Mouse (Mus musculus): ENCODE data around the gene D8Ertd738e. TPM values are rescaled to one million over a fixed set of nuclear protein-coding genes. Genes with fewer than 3 reads are reported as not detected.

The D8Ertd738e gene
- polyA plus RNA-seq, 1 experiment from 2014 or later: 301 TPM

DNA sequence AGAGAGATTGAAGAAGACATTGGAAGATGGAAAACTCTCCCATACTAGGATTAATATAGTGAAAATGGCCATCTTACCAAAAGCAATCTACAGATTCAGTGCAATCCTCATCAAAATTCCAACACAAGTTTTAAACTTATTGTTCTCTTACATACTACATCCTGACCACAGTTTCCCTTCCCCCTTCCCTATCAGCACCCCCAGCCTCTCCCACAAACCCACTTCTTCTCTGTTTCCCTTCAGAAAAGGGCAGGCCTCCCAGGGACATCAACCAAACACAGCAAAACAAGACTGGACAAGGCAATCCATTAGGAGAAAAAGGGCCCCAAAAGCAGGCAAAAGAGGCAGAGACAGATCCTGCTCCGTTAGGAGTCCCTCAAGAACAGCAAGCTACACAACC, 26.9 kb upstream of the D8Ertd738e start:
- no peak overlapping the region for H3K27ac ChIP-seq (ENCODE audit: low read depth, low read length)
- no peaks in the 10 kb centered on the region for H3K9me3 ChIP-seq (ENCODE audit: control insufficient read depth, low read length)
- WGBS: 74% methylated on average over 1 of the region's 1 CpGs
- ATAC-seq (ENCODE audit: insufficient read depth, low FRiP score, low TSS enrichment) (no peak), DNase-seq (ENCODE audit: low spot score) (no peak)
- H3K36me3 ChIP-seq (ENCODE audit: control insufficient read depth, insufficient read depth, low read length): no peaks in the 10 kb centered on the region
- H3K4me1 ChIP-seq (ENCODE audit: control insufficient read depth, insufficient read depth, low read length): no peaks in the 10 kb centered on the region
- H3K27me3 ChIP-seq (ENCODE audit: control insufficient read depth, insufficient read depth, low read length): no peaks in the 10 kb centered on the region
- H3K9ac ChIP-seq (ENCODE audit: low read length): no peak overlapping the region
- no peak overlapping the region for H3K4me2 ChIP-seq (ENCODE audit: low read depth)
- H3K4me3 ChIP-seq (ENCODE audit: low read depth, low read length): no peak overlapping the region

DNA sequence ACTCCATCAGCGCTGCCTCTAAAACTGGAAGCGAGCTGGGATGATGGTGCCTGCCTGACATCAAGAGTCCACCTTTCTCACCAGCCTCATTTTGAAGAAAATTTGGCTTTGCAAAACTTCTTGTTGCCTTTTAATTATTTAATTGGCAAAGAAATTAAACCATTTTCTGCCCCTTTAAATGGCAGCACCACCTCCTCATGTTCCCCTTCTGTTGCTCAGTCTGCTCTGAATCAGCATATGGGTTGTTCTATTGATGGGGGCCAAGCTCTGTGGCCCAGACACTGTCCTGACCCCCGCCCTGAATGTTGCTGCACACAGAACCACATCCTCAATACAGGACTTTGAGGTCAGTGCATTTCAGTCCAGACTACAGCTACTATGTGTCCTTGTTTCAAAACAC, 24.4 kb upstream of the D8Ertd738e start:
- no peak overlapping the region for H3K9ac ChIP-seq (ENCODE audit: low read length)
- peaks cover 7% of the 10 kb centered on the region; the same call in 1 of the 2 replicates for H3K4me1 ChIP-seq (ENCODE audit: control insufficient read depth, insufficient read depth, low read length)
- no peaks in the 10 kb centered on the region for H3K27me3 ChIP-seq (ENCODE audit: control insufficient read depth, insufficient read depth, low read length)
- no peak overlapping the region for H3K4me2 ChIP-seq (ENCODE audit: low read depth)
- WGBS: 83% methylated on average over 3 of the region's 3 CpGs
- H3K4me3 ChIP-seq (ENCODE audit: low read depth, low read length): no peak overlapping the region
- no peaks in the 10 kb centered on the region for H3K36me3 ChIP-seq (ENCODE audit: control insufficient read depth, insufficient read depth, low read length)
- DNase-seq (ENCODE audit: low spot score) (no peak), ATAC-seq (ENCODE audit: insufficient read depth, low FRiP score, low TSS enrichment) (no peak)
- no peak overlapping the region for H3K27ac ChIP-seq (ENCODE audit: low read depth, low read length)
- H3K9me3 ChIP-seq (ENCODE audit: control insufficient read depth, low read length): no peaks in the 10 kb centered on the region

DNA sequence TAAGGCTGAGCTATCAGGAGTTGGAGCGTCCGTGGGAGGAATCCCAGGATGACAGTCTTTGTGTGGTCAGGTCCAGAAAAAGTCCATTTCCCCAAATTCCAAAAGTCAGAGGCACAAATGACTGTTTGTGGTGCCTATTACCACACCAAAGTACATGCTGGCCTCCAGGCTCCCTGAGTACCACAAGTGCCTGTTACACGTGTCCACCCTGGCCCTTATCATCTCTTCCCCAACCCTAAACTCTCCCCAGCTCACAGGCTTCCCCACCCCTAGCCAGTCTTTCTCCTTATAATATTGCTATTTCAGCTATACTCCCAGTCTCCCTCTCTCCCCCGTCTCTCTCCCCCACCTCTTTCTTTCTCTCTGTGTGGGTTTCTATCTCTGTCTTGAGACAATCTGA, 22.8 kb upstream of the D8Ertd738e start:
- H3K9ac ChIP-seq (ENCODE audit: low read length): no peak overlapping the region
- H3K27ac ChIP-seq (ENCODE audit: low read depth, low read length): no peak overlapping the region
- no peaks in the 10 kb centered on the region for H3K27me3 ChIP-seq (ENCODE audit: control insufficient read depth, insufficient read depth, low read length)
- H3K4me2 ChIP-seq (ENCODE audit: low read depth): no peak overlapping the region
- ATAC-seq (ENCODE audit: insufficient read depth, low FRiP score, low TSS enrichment) (no peak), DNase-seq (ENCODE audit: low spot score) (no peak)
- 72% methylated on average over 4 of the region's 4 CpGs for WGBS
- no peaks in the 10 kb centered on the region for H3K9me3 ChIP-seq (ENCODE audit: control insufficient read depth, low read length)
- no peaks in the 10 kb centered on the region for H3K36me3 ChIP-seq (ENCODE audit: control insufficient read depth, insufficient read depth, low read length)
- H3K4me1 ChIP-seq (ENCODE audit: control insufficient read depth, insufficient read depth, low read length): peaks cover 7% of the 10 kb centered on the region; the same call in 1 of the 2 replicates
- H3K4me3 ChIP-seq (ENCODE audit: low read depth, low read length): no peak overlapping the region

DNA sequence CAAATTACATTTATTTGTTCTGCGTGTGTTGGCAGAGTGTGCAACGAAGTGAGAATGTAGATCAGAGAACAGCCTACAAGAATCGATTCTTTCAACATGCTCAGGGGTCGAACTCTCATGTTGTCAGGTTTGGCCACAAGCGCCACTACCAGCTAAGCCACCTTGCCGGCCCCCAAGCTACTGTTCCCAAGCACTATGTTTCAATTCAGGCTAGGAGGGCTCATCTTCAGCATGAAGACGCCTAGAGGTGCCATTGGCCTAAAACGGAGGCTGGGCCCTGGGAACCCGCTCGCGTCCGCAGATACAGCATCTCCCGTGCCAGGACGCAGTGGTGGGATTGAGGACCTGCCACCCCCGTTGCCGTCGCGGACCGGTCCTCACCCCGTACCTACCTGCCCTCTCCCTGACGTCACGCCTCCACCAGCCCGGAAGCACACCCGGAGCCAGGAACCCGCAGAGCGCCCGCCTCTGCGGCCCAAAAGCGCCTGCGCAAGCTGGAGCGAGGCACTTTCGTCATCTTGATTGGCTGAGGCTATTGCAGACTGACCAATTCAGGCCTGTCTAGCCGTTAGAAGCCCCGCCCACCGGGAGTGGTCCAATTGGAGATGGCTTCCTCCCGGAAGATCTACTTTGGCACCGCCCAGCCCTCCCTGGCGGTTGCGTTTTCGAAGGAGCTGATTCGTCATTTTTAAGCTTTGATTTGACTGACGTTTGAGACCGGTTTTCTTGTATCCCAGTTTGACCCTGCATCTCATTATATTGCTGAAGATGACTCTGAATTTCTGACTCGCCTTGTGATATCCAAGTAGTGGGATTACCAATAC, 20.6 kb upstream of the D8Ertd738e start, which contains the start of gene Ccdc130:
Ccdc130 (minus strand) TSS at position 431 of the 824 bp plus-strand sequence.
- H3K9ac ChIP-seq (ENCODE audit: low read length): peak within 1 kb of the TSS; percentile 78
- H3K27me3 ChIP-seq (ENCODE audit: control insufficient read depth, insufficient read depth, low read length): no peaks in the 10 kb centered on the region
- H3K27ac ChIP-seq (ENCODE audit: low read depth, low read length): 0 out of 2 replicates have a peak within 1 kb of the TSS, but pooled peaks have one; percentile 42
- no peaks in the 10 kb centered on the region for H3K9me3 ChIP-seq (ENCODE audit: control insufficient read depth, low read length)
- WGBS: under 1% methylated on average over 44 of the region's 44 CpGs
- H3K4me1 ChIP-seq (ENCODE audit: control insufficient read depth, insufficient read depth, low read length): peaks cover 7% of the 10 kb centered on the region; the same call in 1 of the 2 replicates
- peaks cover 3% of the 10 kb centered on the region; the same call in 1 of the 2 replicates for H3K36me3 ChIP-seq (ENCODE audit: control insufficient read depth, insufficient read depth, low read length)
- H3K4me2 ChIP-seq (ENCODE audit: low read depth): peak within 1 kb of the TSS; percentile 84
- DNase-seq (ENCODE audit: low spot score): peak; percentile 100
- ATAC-seq (ENCODE audit: insufficient read depth, low FRiP score, low TSS enrichment): peak; percentile 99
- peak within 1 kb of the TSS; percentile 82 for H3K4me3 ChIP-seq (ENCODE audit: low read depth, low read length)

DNA sequence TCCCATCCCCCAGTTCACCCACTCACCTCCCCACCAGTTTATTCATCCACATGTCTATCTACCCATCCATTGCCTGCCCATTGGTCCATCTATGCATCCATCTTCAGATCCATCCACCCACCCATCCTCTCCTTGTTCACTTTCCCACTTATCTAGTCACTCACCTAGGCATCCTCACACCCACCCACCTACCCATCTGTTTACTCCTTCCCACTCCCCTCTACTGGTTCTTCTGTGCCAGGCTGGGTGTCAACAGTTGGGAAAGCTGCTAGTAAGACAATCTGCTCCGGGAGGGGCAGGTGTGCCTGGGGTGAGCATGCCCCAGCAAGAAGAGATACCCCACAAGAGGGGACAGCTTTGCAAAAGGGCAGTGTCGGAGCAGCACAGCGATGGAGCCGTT, 11.6 kb upstream of the D8Ertd738e start:
- Histone ChIP-seq H3K36me3 (ENCODE audit: control insufficient read depth, insufficient read depth, low read length) (peaks cover 14% of the 10 kb centered on the region), H3K4me2 (ENCODE audit: low read depth) (no peak overlapping the region), H3K27me3 (ENCODE audit: control insufficient read depth, insufficient read depth, low read length) (no peaks in the 10 kb centered on the region), H3K27ac (ENCODE audit: low read depth, low read length) (no peak overlapping the region), H3K4me1 (ENCODE audit: control insufficient read depth, insufficient read depth, low read length) (peaks cover 5% of the 10 kb centered on the region; the same call in 1 of the 2 replicates), H3K9ac (ENCODE audit: low read length) (no peak overlapping the region), H3K4me3 (ENCODE audit: low read depth, low read length) (no peak overlapping the region), H3K9me3 (ENCODE audit: control insufficient read depth, low read length) (no peaks in the 10 kb centered on the region)
- WGBS: 92% methylated on average over 4 of the region's 4 CpGs
- DNase-seq (ENCODE audit: low spot score) (no peak), ATAC-seq (ENCODE audit: insufficient read depth, low FRiP score, low TSS enrichment) (no peak)

GRCm38 (mm10) chr8:84256822-84257610, 7.5 kb upstream of the D8Ertd738e start, which contains the start of gene Mri1:
Gene Mri1 (minus strand): TSS chr8:84257326.
- H3K9ac ChIP-seq (ENCODE audit: low read length): peak within 1 kb of the TSS; percentile 79
- peaks cover 17% of the 10 kb centered on the region for H3K36me3 ChIP-seq (ENCODE audit: control insufficient read depth, insufficient read depth, low read length)
- ATAC-seq (ENCODE audit: insufficient read depth, low FRiP score, low TSS enrichment) (peak; percentile 90), DNase-seq (ENCODE audit: low spot score) (peak; percentile 94)
- no peaks in the 10 kb centered on the region for H3K27me3 ChIP-seq (ENCODE audit: control insufficient read depth, insufficient read depth, low read length)
- peak within 1 kb of the TSS; percentile 98 for H3K4me2 ChIP-seq (ENCODE audit: low read depth)
- H3K27ac ChIP-seq (ENCODE audit: low read depth, low read length): peak within 1 kb of the TSS; percentile 84
- under 1% methylated on average over 64 of the region's 64 CpGs for WGBS
- H3K9me3 ChIP-seq (ENCODE audit: control insufficient read depth, low read length): no peaks in the 10 kb centered on the region
- H3K4me1 ChIP-seq (ENCODE audit: control insufficient read depth, insufficient read depth, low read length): peaks cover 9% of the 10 kb centered on the region; the same call in 1 of the 2 replicates
- peak within 1 kb of the TSS; percentile 81 for H3K4me3 ChIP-seq (ENCODE audit: low read depth, low read length)

DNA sequence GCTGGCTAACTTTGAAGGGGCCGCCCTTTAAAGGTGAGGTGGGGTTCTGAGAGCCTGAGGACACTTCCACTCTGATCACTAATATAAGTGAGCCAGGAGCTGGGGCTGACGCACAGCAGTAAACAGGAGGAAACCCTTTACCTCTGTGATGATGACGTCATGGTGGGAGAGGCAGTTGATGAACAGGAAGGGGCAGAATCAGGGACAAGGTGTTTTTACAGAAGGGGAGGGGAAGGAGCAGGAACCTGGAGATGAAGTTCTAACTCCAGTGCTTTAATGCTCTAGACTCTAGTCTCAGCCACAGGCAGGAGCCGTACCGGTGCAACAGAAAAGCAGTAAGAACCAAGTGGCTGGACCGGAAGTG, 6.9 kb upstream of the D8Ertd738e start:
- peaks cover 9% of the 10 kb centered on the region; the same call in 1 of the 2 replicates for H3K4me1 ChIP-seq (ENCODE audit: control insufficient read depth, insufficient read depth, low read length)
- peak; percentile 39 for ATAC-seq (ENCODE audit: insufficient read depth, low FRiP score, low TSS enrichment)
- no peak for DNase-seq (ENCODE audit: low spot score)
- H3K27me3 ChIP-seq (ENCODE audit: control insufficient read depth, insufficient read depth, low read length): no peaks in the 10 kb centered on the region
- H3K4me2 ChIP-seq (ENCODE audit: low read depth): peak overlapping the region; percentile 98
- H3K9ac ChIP-seq (ENCODE audit: low read length): peak overlapping the region; percentile 79
- 15% methylated on average over 6 of the region's 6 CpGs for WGBS
- H3K27ac ChIP-seq (ENCODE audit: low read depth, low read length): peak overlapping the region; percentile 84
- H3K4me3 ChIP-seq (ENCODE audit: low read depth, low read length): peak overlapping the region; percentile 81
- H3K36me3 ChIP-seq (ENCODE audit: control insufficient read depth, insufficient read depth, low read length): peaks cover 19% of the 10 kb centered on the region
- no peaks in the 10 kb centered on the region for H3K9me3 ChIP-seq (ENCODE audit: control insufficient read depth, low read length)

DNA sequence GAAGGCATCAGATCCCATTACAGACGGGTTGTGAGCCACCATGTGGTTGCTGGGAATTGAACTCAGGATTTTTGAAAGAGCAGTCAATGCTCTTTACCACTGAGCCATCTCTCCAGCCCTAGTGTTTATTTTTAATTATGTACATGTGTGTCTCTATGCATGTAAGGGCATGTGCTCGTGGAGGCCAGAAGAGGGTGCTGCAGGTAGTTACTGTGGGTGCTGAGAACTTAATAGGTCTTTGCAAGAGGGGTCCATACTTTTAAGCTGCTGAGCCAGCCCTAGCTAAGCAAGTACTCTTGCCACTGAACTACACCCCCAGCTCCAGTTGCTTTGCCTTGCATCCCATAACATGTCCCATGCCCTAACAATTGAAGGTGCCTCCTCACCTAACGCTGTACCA, 6.3 kb upstream of the D8Ertd738e start:
- no peaks in the 10 kb centered on the region for H3K9me3 ChIP-seq (ENCODE audit: control insufficient read depth, low read length)
- 88% methylated on average over 3 of the region's 3 CpGs for WGBS
- H3K27me3 ChIP-seq (ENCODE audit: control insufficient read depth, insufficient read depth, low read length): no peaks in the 10 kb centered on the region
- no peak for DNase-seq (ENCODE audit: low spot score)
- peaks cover 22% of the 10 kb centered on the region; the same call in 1 of the 2 replicates for H3K36me3 ChIP-seq (ENCODE audit: control insufficient read depth, insufficient read depth, low read length)
- peak overlapping the region; percentile 98 for H3K4me2 ChIP-seq (ENCODE audit: low read depth)
- H3K27ac ChIP-seq (ENCODE audit: low read depth, low read length): no peak overlapping the region
- no peak for ATAC-seq (ENCODE audit: insufficient read depth, low FRiP score, low TSS enrichment)
- H3K9ac ChIP-seq (ENCODE audit: low read length): peak overlapping the region; percentile 79
- H3K4me1 ChIP-seq (ENCODE audit: control insufficient read depth, insufficient read depth, low read length): peaks cover 9% of the 10 kb centered on the region; the same call in 1 of the 2 replicates
- peak overlapping the region; percentile 81; the same call in 1 of the 2 replicates for H3K4me3 ChIP-seq (ENCODE audit: low read depth, low read length)

Measured in neural tube, embryonic 11.5 days (tissue).